Mouse (Mus musculus) cerebellum, adult (tissue): ENCODE data around the gene Plin3.

ENCODE experiments used
- ATAC-seq: cut with Nextera tagmentation; 2 replicates; pipeline ENCODE4 v1.9.2; 2017; ENCODE audit warnings: mild to moderate bottlenecking, moderate library complexity, mixed read lengths; ENCODE audit not compliant: insufficient number of reproducible peaks, low FRiP score, low TSS enrichment

Gene Plin3

DNA sequence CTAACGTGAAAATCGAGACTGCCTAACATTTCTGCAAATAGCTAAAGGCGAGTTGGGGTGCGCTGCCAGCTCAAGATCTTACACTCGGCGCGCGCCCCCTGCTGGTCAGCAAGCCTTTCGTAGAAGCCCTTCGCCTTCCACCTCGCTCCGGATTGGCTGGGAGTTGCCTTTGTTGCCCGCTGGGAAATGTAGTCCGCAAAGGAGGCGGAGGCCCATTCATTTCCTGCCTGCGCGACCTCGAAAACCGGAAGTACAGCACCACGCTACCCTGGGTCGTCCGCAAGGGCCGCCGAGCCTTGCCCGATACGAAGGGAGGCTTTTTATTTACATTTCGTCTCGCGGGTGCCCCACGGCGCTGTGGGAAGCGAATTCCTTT lies 36.8 kb downstream of the Plin3 start:
- ATAC-seq = peak; percentile 86

- ATAC-seq = no peak
Observed at GRCm38 (mm10) chr17:56255429-56255828, 37.2 kb downstream of the Plin3 start.

DNA sequence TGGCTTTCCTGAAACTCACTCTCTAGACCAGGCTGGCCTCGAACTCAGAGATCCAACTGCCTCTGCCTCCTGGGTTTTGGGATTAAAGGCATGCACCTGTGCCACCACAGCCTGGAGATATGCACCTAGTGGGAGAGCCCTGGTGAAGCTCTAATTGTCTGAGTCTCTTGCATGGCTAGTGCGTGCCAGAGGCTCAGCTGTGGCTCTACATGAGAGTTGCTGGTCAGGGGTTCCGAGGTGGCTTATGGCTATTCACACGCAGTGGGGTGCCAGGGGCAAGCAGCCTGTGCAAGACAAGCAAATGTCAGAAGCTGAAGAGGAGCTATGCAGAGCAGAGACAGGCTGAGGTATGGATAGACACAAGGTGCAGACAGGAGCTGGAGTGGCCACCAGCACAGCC lies 38.0 kb downstream of the Plin3 start:
- no peak for ATAC-seq

DNA sequence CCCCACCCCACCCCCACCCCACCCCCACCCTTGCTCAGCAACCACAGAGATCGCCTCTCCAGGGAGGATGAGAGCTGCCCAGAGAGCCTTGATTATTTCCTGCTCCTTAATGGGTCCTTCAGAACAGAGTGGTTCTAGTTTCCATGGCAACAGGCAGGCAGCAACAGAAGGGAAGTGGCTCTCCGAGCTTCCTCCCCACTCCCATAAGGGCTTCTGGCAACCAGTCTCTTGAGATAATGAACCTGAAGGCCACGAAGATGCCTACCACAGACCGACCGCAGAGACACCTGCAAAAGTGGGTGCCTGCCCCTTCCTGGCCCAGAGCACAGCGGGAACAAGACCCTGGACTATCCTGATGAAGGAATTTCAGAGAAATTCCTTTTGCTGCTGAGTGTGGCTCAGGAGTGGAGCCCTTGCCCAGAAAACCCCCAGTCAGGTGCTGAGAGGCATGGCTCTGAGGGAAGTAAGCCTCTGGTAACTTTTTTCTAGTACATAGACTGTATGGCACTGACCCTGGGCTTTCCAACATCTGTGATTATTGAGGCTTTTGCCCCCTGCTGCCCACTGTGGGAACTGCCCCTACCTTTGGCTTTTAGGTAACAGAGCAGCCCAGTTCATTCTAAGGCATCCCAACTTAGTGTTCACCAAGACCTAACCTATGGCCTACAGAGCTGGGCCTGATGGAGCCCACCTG lies 41.4 kb downstream of the Plin3 start:
- no peak for ATAC-seq

- no peak for ATAC-seq
Observed at GRCm38 (mm10) chr17:56245608-56246007, 47.1 kb downstream of the Plin3 start.

- ATAC-seq = peak; percentile 96
Observed at GRCm38 (mm10) chr17:56241541-56242401, 50.9 kb downstream of the Plin3 start.

- peak; percentile 87 for ATAC-seq
Observed at GRCm38 (mm10) chr17:56233818-56234469, 58.7 kb downstream of the Plin3 start.

DNA sequence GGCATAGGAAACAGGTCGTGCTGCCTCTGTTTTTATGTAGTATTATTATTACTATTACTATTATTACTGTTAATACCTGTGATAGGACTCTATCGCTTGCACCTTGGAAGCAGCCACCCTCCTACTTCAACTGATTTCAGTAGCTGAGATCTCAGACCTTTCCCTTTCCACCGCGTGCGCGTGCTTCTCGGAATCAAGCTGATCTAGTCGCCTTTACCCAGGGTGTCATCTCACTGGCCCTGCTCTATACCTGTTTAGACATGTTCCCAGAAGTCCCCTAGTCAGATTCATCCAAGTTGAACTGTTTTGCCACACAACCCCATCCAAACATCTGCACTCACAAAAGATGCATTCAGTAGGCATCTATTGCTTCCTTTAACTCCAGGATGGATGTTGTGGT lies 59.3 kb downstream of the Plin3 start:
- ATAC-seq = no peak

DNA sequence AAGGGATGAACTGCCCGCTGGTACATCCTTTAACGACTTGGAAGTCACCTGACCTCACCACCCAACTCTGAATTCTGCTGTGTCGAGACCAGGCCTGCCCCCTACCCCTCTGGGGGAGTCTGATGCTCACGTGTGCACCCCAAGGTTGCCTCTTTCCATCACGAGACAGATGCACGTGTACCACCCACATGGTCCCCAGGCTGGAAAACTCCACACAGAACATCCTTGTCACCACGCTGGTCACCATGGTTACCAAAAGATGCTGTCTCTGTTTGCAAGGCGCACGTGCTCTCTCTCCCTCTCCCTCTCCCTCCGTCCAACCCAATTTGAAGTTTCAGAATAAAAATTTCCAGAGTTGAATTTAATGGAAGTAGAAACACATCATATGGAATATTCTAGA lies 62.7 kb downstream of the Plin3 start:
- ATAC-seq = no peak
